Mouse (Mus musculus): ENCODE results near the gene Ccdc153.

GRCm38 (mm10) chr9:44251314-44251713 lies 10.8 kb downstream of the Ccdc153 start, which contains the start of gene Pdzd3:
- TF ChIP-seq CTCF (IDR thresholded peaks at IDR 0.05; ENCODE audit: insufficient read depth, low read depth, low read length) (no peak), POLR2A (IDR thresholded peaks at IDR 0.05; ENCODE audit: insufficient read depth, low read depth, low read length) (no peak)
